Mouse (Mus musculus): ENCODE results near the gene Ski. TPM values are rescaled to one million over a fixed set of nuclear protein-coding genes. Genes with fewer than 3 reads are reported as not detected.
"Not testable (repeated sequence)": the region's sequence is repeated elsewhere in the genome, so short reads cannot be mapped to it uniquely, and the experiment has no call there.

Gene Ski
- total and polyA plus RNA-seq, 3 experiments: 34.9 to 56.8 (median 56.7) TPM

GRCm38 (mm10) chr4:155251147-155251546, 28.8 kb upstream of the Ski start:
- Histone ChIP-seq H3K36me3 (ENCODE audit: control insufficient read depth, insufficient read depth, low read length) (no peaks in the 10 kb centered on the region), H3K27me3 (ENCODE audit: control insufficient read depth, insufficient read depth, low read length) (no peaks in the 10 kb centered on the region), H3K9ac (ENCODE audit: low read depth, low read length) (no peak overlapping the region), H3K27ac (no peak overlapping the region), H3K79me2 (replicated peaks; ENCODE audit: control insufficient read depth, insufficient read depth, low read length) (no peaks in the 10 kb centered on the region), H3K4me1 (ENCODE audit: control insufficient read depth, insufficient read depth, low read length) (peaks cover 5% of the 10 kb centered on the region; the same call in 1 of the 2 replicates), H3K4me3 (no peak overlapping the region)
- TF ChIP-seq EP300 (IDR thresholded peaks at IDR 0.05; ENCODE audit: insufficient read depth, low read depth, low read length): no peak
- TF ChIP-seq CTCF (IDR thresholded peaks at IDR 0.05): no peak
- TF ChIP-seq POLR2A (IDR thresholded peaks at IDR 0.05; ENCODE audit: insufficient read depth, low read depth, low read length): no peak
- intact Hi-C loops (cut with DNase I): loop anchor here (5.0 kb wide), 1 partner anchor 56 kb away; no protein-coding TSS in a partner anchor
- WGBS: 97% methylated on average over 3 of the region's 3 CpGs
- no peak for DNase-seq

DNA sequence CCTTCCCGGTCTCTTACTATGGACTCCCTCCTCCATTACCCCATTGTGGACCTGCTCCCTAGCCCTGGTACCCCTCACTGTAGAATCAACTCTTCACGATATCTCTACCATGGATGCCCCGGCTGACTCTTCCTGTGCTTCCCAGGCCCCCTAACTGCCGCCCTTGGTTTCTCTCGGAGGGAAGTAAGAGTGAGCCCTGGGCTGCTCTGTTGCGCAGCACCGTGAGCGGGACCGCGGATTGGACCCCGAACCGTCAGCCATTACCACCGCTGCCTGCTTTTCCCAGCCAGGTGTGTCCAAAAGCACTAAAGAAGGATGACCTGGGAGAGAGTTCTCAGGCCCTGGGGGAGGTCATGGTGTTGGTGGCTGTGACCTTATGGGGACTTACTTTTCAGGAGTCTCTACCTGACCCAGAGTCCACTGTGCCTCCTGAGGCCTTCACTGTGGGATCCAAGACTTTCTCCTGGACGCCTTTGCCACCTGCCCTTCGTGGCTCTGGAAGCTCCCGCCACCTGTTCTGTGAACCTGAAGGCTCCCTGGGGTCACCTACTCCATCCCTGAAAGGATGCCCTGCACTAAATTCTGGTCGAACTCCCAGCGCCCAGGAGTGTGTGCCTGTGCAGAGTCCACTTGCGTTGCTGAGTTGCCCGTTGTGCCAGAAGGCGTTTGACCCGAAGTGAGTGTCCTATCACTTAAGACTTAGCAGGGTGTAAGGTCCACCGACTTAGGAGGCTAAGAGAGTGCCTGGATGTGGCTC, 28.1 kb upstream of the Ski start:
- Histone ChIP-seq H3K79me2 (replicated peaks; ENCODE audit: control insufficient read depth, insufficient read depth, low read length) (no peaks in the 10 kb centered on the region), H3K9ac (ENCODE audit: low read depth, low read length) (peak overlapping the region; percentile 86), H3K27ac (peak overlapping the region; percentile 97), H3K36me3 (ENCODE audit: control insufficient read depth, insufficient read depth, low read length) (no peaks in the 10 kb centered on the region), H3K4me1 (ENCODE audit: control insufficient read depth, insufficient read depth, low read length) (peaks cover 5% of the 10 kb centered on the region; the same call in 1 of the 2 replicates), H3K27me3 (ENCODE audit: control insufficient read depth, insufficient read depth, low read length) (no peaks in the 10 kb centered on the region), H3K4me3 (peak overlapping the region; percentile 78)
- intact Hi-C loops (cut with DNase I): loop anchor here (5.0 kb wide), 1 partner anchor 57 kb away; no protein-coding TSS in a partner anchor
- 26% methylated on average over 23 of the region's 23 CpGs for whole genome bisulfite sequencing
- DNase-seq: peak; percentile 46 to 62
- TF ChIP-seq POLR2A (IDR thresholded peaks at IDR 0.05; ENCODE audit: insufficient read depth, low read depth, low read length) (no peak), CTCF (IDR thresholded peaks at IDR 0.05) (no peak), EP300 (IDR thresholded peaks at IDR 0.05; ENCODE audit: insufficient read depth, low read depth, low read length) (no peak)

GRCm38 (mm10) chr4:155249648-155250351, 27.4 kb upstream of the Ski start, which contains the start of gene Faap20:
Gene Faap20 (plus strand): TSS chr4:155249802.
- intact Hi-C loops (cut with DNase I): loop anchor here (1.0 to 5.0 kb wide), 6 partner anchors 26 to 154 kb away; no protein-coding TSS in a partner anchor
- peak within 1 kb of the TSS; percentile 86 for H3K9ac ChIP-seq (ENCODE audit: low read depth, low read length)

DNA sequence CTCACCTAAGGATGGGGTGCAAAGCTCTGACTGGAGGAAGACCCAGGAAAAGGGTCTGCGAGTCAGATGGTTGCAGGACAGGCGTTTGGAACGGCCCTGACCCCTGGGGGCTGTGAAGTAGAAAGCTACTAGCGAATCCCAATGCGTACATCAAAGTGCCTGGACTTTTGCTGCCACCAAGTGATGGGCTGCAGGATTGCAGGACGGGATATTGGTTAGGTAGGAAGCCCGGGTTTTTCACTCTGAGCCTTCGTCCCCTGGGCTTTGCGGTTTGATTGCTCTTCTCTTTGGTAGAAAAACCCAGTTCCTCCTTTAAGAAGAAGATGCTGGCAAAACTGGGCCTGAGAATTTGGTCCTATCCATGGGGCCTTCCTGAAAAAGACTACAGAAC, 26.9 kb upstream of the Ski start:
- no peaks in the 10 kb centered on the region for H3K27me3 ChIP-seq (ENCODE audit: control insufficient read depth, insufficient read depth, low read length)
- peaks cover 5% of the 10 kb centered on the region; the same call in 1 of the 2 replicates for H3K4me1 ChIP-seq (ENCODE audit: control insufficient read depth, insufficient read depth, low read length)
- H3K27ac ChIP-seq: peak overlapping the region; percentile 97
- intact Hi-C loops (cut with DNase I): loop anchor here (1.0 to 5.0 kb wide), 5 partner anchors 26 to 154 kb away; no protein-coding TSS in a partner anchor
- H3K36me3 ChIP-seq (ENCODE audit: control insufficient read depth, insufficient read depth, low read length): no peaks in the 10 kb centered on the region
- DNase-seq: peak; percentile 93 to 95
- TF ChIP-seq POLR2A (IDR thresholded peaks at IDR 0.05; ENCODE audit: insufficient read depth, low read depth, low read length): peak; percentile 30; the same call in 1 of the 2 replicates
- peak; percentile 99 for TF ChIP-seq EP300 (IDR thresholded peaks at IDR 0.05; ENCODE audit: insufficient read depth, low read depth, low read length)
- peak; percentile 87 for TF ChIP-seq CTCF (IDR thresholded peaks at IDR 0.05)
- peak overlapping the region; percentile 86 for H3K9ac ChIP-seq (ENCODE audit: low read depth, low read length)
- 0% methylated on average over 9 of the region's 9 CpGs for WGBS
- H3K79me2 ChIP-seq (replicated peaks; ENCODE audit: control insufficient read depth, insufficient read depth, low read length): no peaks in the 10 kb centered on the region
- H3K4me3 ChIP-seq: peak overlapping the region; percentile 78

More at GRCm38 (mm10) chr4:155249648-155250351, 27.4 kb upstream of the Ski start, which contains the start of gene Faap20:
- peak; percentile 92 to 93 for DNase-seq
- Histone ChIP-seq H3K27me3 (ENCODE audit: control insufficient read depth, insufficient read depth, low read length) (no peaks in the 10 kb centered on the region), H3K4me3 (peak within 1 kb of the TSS; percentile 78), H3K4me1 (ENCODE audit: control insufficient read depth, insufficient read depth, low read length) (peaks cover 5% of the 10 kb centered on the region; the same call in 1 of the 2 replicates), H3K36me3 (ENCODE audit: control insufficient read depth, insufficient read depth, low read length) (no peaks in the 10 kb centered on the region), H3K27ac (peak within 1 kb of the TSS; percentile 97), H3K79me2 (replicated peaks; ENCODE audit: control insufficient read depth, insufficient read depth, low read length) (no peaks in the 10 kb centered on the region)
- WGBS: under 1% methylated on average over 54 of the region's 58 CpGs
- TF ChIP-seq EP300 (IDR thresholded peaks at IDR 0.05; ENCODE audit: insufficient read depth, low read depth, low read length): peak; percentile 8; the same call in 1 of the 2 replicates
- no peak; the same call in 1 of the 2 replicates for TF ChIP-seq CTCF (IDR thresholded peaks at IDR 0.05)
- peak; percentile 65; the same call in 1 of the 2 replicates for TF ChIP-seq POLR2A (IDR thresholded peaks at IDR 0.05; ENCODE audit: insufficient read depth, low read depth, low read length)

DNA sequence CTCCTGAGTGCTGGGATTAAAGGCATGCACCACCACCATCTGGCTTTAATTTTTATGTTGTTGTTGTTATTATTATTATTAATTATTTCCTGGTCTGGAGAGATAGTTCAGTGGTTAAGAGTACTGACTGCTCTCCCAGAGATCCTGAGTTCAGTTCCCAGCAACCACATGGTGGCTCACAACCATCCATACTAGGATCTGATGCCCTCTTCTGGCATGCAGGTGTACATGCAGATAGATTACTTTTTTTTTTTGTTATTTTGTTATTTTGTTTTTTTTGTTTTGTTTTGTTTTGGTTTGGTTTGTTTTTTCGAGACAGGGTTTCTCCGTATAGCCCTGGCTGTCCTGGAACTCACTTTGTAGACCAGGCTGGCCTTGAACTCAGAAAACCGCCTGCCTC, 25.7 kb upstream of the Ski start:
- not testable (repeated sequence) for H3K9ac ChIP-seq (ENCODE audit: low read depth, low read length); H3K79me2 ChIP-seq (replicated peaks; ENCODE audit: control insufficient read depth, insufficient read depth, low read length); H3K36me3 ChIP-seq (ENCODE audit: control insufficient read depth, insufficient read depth, low read length); H3K4me3 ChIP-seq; H3K27ac ChIP-seq; DNase-seq; H3K4me1 ChIP-seq (ENCODE audit: control insufficient read depth, insufficient read depth, low read length); H3K27me3 ChIP-seq (ENCODE audit: control insufficient read depth, insufficient read depth, low read length)
- intact Hi-C loops (cut with DNase I): loop anchor here (2.0 to 5.0 kb wide), 2 partner anchors 59 to 96 kb away; no protein-coding TSS in a partner anchor
- TF ChIP-seq CTCF (IDR thresholded peaks at IDR 0.05): peak; percentile 44
- WGBS: 93% methylated on average over 3 of the region's 3 CpGs

All from heart, adult 2 months (tissue).